Mouse (Mus musculus) thymus, adult 2 months (tissue): ENCODE results near the gene Kcnt1. TPM values are rescaled to one million over a fixed set of nuclear protein-coding genes. Genes with fewer than 3 reads are reported as not detected.

Experiments
- DNase-seq: peaks from one replicate; pipeline ENCODE4 v3.0.0; 2021
- H3K27ac ChIP-seq: fragments of 200-500 bp; 2 replicates; pipeline ENCODE4 v1.5.1; 2012; ENCODE audit warnings: low read length, control low read depth; ENCODE audit not compliant: control insufficient read depth, insufficient read depth
- H3K27me3 ChIP-seq: fragments of 200-500 bp; 2 replicates; pipeline ENCODE4 v1.6.1; 2012; ENCODE audit warnings: mild to moderate bottlenecking, low read length, moderate library complexity, mixed read lengths; ENCODE audit not compliant: control insufficient read depth, insufficient read depth
- H3K36me3 ChIP-seq: fragments of 200-500 bp; 2 replicates; pipeline ENCODE4 v1.6.1; 2012; ENCODE audit warnings: mild to moderate bottlenecking, low read length, moderate library complexity; ENCODE audit not compliant: control insufficient read depth, insufficient read depth
- H3K4me1 ChIP-seq: fragments of 200-500 bp; replicated peaks from 2 replicates; pipeline ENCODE4 v1.6.1; 2012; ENCODE audit warnings: low read length; ENCODE audit not compliant: control insufficient read depth, insufficient read depth
- H3K4me3 ChIP-seq: fragments of 200-500 bp; 2 replicates; pipeline ENCODE4 v1.5.1; 2012; ENCODE audit warnings: mild to moderate bottlenecking, low read length, control low read depth, moderate library complexity; ENCODE audit not compliant: control insufficient read depth, insufficient read depth
- CTCF ChIP-seq: fragments of 200-500 bp; IDR thresholded peaks from 2 replicates; pipeline ENCODE4 v1.5.1; 2012; ENCODE audit warnings: mild to moderate bottlenecking, control low read depth, low read length, moderate library complexity, borderline replicate concordance; ENCODE audit not compliant: control insufficient read depth, poor library complexity, insufficient read depth; ENCODE audit errors: extremely low read depth
- POLR2A ChIP-seq: fragments of 200-500 bp; IDR thresholded peaks from 2 replicates; pipeline ENCODE4 v1.6.1; 2012; ENCODE audit warnings: mild to moderate bottlenecking, low read length, control low read depth, moderate library complexity; ENCODE audit not compliant: control insufficient read depth, poor library complexity, insufficient read depth; ENCODE audit errors: extremely low read depth
- WGBS: fragments of 180-500 bp; shearing (Covaris S2); methylation state at CpG from one replicate; pipeline ENCODE4 v1.1.7; 2018; 5-methylcytosine and 5-hydroxymethylcytosine counted together
- polyA plus RNA-seq: library from polyadenylated mRNA; depleted of rRNA; stranded (reverse); fragments of >200 nt; gene quantifications from 2 replicates; pipeline ENCODE4 v1.2.3, GENCODE M21; 2012

Gene Kcnt1
- polyA plus RNA-seq, 1 experiment, result 1.1 TPM

DNA sequence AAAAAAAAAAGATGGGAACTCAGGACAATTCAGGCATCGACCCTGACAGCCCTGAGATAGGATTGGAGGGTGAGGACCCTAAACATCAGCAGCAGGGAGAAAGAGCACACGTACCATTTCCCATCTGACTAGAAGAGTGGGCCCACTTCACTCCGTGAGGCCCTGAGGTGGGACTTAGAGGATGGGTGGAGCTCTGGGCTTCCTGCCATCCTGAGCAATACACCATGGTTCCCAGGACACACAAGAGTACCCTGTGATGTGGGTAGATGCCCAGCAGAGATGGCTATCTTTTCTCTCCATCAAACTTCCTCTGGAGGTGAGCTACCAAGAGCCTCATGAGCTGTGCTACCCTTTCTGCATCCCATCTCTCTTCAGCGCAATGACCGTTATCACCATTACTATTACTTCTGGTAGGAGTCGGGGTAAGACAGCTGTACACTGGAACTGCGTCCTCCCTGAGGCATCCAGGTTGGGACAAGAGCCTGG is 13.8 kb downstream of the Kcnt1 start:
- WGBS, result 42% methylated on average over 7 of the region's 7 CpGs
- Histone ChIP-seq H3K27ac (no peak overlapping the region), H3K4me1 (no peaks in the 10 kb centered on the region), H3K4me3 (no peak overlapping the region), H3K36me3 (no peaks in the 10 kb centered on the region), H3K27me3 (peaks cover 8% of the 10 kb centered on the region; the same call in 1 of the 2 replicates)
- TF ChIP-seq POLR2A (no peak), CTCF (no peak)
- no peak for DNase-seq

DNA sequence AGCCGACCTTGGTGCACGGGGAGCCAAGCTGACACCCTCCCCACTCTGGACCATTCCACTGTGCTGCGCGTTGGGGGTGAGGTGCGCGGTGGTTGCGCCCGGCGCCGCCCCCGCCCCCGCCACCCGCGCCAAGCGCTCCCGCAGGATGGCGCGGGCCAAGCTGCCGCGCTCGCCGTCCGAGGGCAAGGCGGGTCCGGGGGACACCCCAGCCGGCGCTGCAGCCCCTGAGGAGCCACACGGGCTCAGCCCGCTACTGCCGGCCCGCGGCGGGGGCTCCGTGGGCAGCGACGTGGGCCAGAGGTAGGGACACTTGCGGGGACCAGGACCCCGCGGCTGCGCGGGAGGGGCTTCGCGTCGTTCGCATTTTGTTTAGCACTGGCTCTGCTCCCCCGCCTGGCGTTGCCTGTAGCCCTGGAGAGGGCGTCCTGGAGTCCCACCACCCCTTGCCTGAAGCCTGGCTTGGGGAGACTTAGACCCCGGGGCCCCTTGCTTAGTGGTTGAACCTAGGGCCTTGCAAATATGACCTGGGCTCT is 14.3 kb downstream of the Kcnt1 start:
- WGBS, result 14% methylated on average over 49 of the region's 49 CpGs
- DNase-seq, result no peak
- H3K36me3 ChIP-seq, result no peaks in the 10 kb centered on the region
- no peak overlapping the region for H3K27ac ChIP-seq
- no peaks in the 10 kb centered on the region for H3K4me1 ChIP-seq
- TF ChIP-seq POLR2A (no peak), CTCF (no peak)
- peaks cover 8% of the 10 kb centered on the region; the same call in 1 of the 2 replicates for H3K27me3 ChIP-seq
- no peak overlapping the region for H3K4me3 ChIP-seq

DNA sequence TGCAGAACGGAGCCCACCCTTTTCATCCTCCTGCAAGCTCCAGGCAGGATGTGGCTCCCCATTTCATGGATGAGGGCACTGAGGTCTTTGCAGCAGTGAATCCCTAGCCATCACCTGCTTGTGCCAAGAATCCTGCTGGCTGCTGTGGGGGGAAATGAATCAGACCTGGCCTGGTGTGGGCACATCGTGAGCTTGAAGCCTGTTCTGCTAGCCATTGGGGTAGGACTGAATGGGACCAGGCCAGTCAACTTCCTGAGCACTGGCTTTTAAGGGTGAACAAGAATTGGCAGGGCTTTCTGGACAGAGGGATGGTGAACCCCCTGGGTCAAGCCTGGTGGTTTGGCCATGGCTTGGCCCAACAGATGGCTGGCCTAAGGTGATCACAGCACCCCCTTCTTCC is 15.0 kb downstream of the Kcnt1 start:
- Histone ChIP-seq H3K27ac (no peak overlapping the region), H3K4me3 (no peak overlapping the region), H3K36me3 (no peaks in the 10 kb centered on the region), H3K27me3 (peaks cover 8% of the 10 kb centered on the region; the same call in 1 of the 2 replicates), H3K4me1 (no peaks in the 10 kb centered on the region)
- TF ChIP-seq CTCF, result no peak
- TF ChIP-seq POLR2A, result no peak
- no peak for DNase-seq
- 92% methylated on average over 2 of the region's 2 CpGs for WGBS

DNA sequence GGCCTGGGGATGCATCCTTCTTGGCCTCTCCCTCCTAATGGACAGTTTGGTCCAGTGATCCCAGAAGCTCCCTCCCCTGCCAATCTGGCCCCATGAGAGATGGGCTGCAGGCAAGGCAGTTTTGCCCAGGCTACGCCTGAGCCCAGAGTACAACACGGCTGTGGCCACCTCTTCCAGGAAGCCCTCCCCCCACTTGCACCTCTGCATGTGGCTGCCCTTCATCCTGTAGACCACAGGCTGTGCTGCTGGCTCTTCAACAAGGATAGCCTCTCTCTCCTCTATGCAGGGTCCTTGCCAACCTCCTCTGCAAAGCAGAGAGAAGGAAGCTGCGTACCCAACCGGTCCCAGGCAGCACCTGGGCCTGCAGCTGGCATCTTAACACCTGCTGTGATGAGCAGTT is 15.5 kb downstream of the Kcnt1 start:
- no peak overlapping the region for H3K27ac ChIP-seq
- no peak for DNase-seq
- no peak overlapping the region for H3K4me3 ChIP-seq
- WGBS, result 28% methylated on average over 4 of the region's 4 CpGs
- no peaks in the 10 kb centered on the region for H3K4me1 ChIP-seq
- peaks cover 8% of the 10 kb centered on the region; the same call in 1 of the 2 replicates for H3K27me3 ChIP-seq
- H3K36me3 ChIP-seq, result no peaks in the 10 kb centered on the region
- TF ChIP-seq POLR2A, result no peak
- no peak for TF ChIP-seq CTCF

DNA sequence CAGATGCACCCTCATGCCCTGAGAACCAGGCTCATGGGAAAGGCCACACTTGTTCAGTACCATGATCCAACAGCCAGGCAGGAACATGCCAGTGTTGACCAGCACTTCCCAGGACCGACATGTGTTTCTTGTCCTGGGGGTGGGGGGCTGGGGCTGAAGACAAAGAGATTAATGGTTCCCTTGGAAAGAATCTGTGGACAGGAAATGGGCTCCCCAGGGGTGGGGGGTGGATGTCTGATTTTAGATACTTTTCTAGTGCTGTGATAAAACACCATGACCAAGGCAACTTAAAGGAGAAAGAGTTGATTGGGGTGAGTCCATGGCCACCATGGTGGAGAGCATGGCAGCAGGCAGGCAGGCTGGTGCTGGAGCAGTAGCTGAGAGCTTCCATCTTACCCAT is 18.7 kb downstream of the Kcnt1 start:
- Histone ChIP-seq H3K4me3 (no peak overlapping the region), H3K36me3 (no peaks in the 10 kb centered on the region), H3K4me1 (no peaks in the 10 kb centered on the region), H3K27ac (no peak overlapping the region), H3K27me3 (peaks cover 8% of the 10 kb centered on the region; the same call in 1 of the 2 replicates)
- DNase-seq, result no peak
- WGBS, result 70% methylated on average over 1 of the region's 1 CpGs
- TF ChIP-seq CTCF (no peak), POLR2A (no peak)

DNA sequence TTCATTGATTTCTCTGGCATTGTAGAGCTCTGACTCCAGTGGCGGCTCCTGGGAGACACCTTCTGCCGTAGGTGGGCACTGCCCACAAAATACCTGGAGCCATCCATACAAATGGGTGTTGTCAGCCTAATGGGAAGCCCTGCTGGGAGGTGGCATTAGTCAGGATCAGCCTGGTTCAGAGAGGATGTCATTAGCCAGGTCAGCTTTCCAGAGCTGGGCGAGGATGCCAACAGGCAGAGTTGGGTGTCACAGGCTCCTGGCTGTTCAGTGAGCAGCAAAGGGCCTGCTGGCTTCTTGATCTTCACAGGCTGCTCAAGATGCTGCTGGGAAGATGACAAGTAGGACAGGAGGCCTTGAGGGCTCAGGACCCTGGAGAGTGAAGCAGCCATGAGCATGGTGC is 21.2 kb downstream of the Kcnt1 start:
- no peak for TF ChIP-seq POLR2A
- TF ChIP-seq CTCF, result no peak
- WGBS, result 93% methylated on average over 3 of the region's 3 CpGs
- no peak for DNase-seq
- H3K4me1 ChIP-seq, result no peaks in the 10 kb centered on the region
- no peaks in the 10 kb centered on the region for H3K27me3 ChIP-seq
- H3K27ac ChIP-seq, result no peak overlapping the region
- no peak overlapping the region for H3K4me3 ChIP-seq
- no peaks in the 10 kb centered on the region for H3K36me3 ChIP-seq

DNA sequence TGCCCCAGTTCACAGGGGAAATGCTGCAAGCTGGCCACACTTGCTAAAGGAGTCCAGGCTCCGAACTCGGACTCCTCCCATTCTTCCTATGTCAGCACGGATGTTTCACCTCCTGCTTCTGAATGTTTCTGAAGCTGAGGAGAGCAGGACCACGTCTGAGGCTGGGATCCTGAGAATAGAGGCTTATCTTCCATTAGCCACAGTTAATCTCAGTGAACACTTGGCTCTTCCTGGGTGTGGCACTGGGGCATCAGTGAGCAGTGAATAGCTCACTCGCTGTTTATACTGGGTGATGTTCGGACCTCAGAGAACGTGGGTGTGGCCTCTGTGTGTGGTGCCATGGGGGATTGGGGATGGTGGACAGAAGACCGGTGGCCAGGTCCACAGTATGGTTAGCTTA is 23.7 kb downstream of the Kcnt1 start:
- Histone ChIP-seq H3K4me3 (no peak overlapping the region), H3K36me3 (no peaks in the 10 kb centered on the region), H3K4me1 (no peaks in the 10 kb centered on the region), H3K27ac (no peak overlapping the region), H3K27me3 (no peaks in the 10 kb centered on the region)
- DNase-seq, result no peak
- WGBS, result 89% methylated on average over 8 of the region's 8 CpGs
- no peak for TF ChIP-seq CTCF
- TF ChIP-seq POLR2A, result no peak
